In the genomic region with DNA sequence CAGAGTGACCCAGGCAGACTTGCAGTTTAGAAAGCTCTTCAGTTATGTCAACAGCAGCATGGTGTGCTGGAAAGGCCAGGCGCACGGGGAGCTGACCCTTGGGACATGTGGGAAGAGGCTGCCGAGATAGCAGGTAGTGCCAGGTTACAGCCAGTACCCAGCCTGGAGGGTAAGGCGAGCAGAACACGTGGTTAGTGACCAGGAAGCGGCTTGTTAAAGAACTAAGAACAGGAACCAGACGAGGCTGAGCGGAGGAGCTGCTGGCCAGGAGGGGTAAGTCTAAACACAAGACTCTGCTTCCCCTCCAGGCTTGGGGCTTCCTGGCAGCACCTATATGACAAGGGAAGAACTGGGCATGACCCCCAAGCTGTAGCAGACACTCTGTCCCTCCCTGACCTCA, we compare ENCODE assay signal across 18 mouse cellular contexts.
"Had no signal": no experiment of that assay in that cellular context is flagged by ENCODE, and none has a peak within 500 bp of the region (broad histone marks: within the 10 kb centered on the region; RNA-seq: fewer than 3 reads in every experiment).

No protein-coding gene starts in this region.

- H3K4me3 ChIP-seq: midbrain, embryonic 10.5 days; midbrain, embryonic 13.5 days; myocyte; neural tube, embryonic 13.5 days; neural tube, embryonic 15.5 days had no signal

- H3K27me3 ChIP-seq: midbrain, embryonic 13.5 days; neural tube, embryonic 13.5 days; neural tube, embryonic 15.5 days had no signal

- H3K27ac ChIP-seq: midbrain, embryonic 10.5 days; midbrain, embryonic 13.5 days; neural tube, embryonic 13.5 days; neural tube, embryonic 15.5 days had no signal

- H3K9ac ChIP-seq: lung, embryonic 14.5 days; neural tube, embryonic 13.5 days; neural tube, embryonic 15.5 days had no signal

- H3K9me3 ChIP-seq: midbrain, embryonic 10.5 days; midbrain, embryonic 13.5 days; neural tube, embryonic 13.5 days; neural tube, embryonic 15.5 days had no signal

- ATAC-seq: midbrain, embryonic 13.5 days; midbrain, embryonic 16.5 days had no signal

- H3K4me1 ChIP-seq: midbrain, embryonic 10.5 days; midbrain, embryonic 13.5 days; neural tube, embryonic 13.5 days; neural tube, embryonic 15.5 days had no signal

- DNase-seq: lung, adult 18-20 months; lung, embryonic 14.5 days; lung, postnatal 10 days; lung, postnatal 4 days; retina, postnatal 1 day; right cerebral cortex, adult 18-20 months; right cerebral cortex, postnatal 25 days; right cerebral cortex, postnatal 4 days; spleen, adult 18-20 months; thymus, adult 18-20 months; thymus, postnatal 14 days; thymus, postnatal 36 days had no signal

- H3K4me2 ChIP-seq: lung, embryonic 14.5 days; midbrain, embryonic 13.5 days; neural tube, embryonic 13.5 days; neural tube, embryonic 15.5 days had no signal
